Mouse (Mus musculus) CD4-positive, CD25-positive, alpha-beta regulatory T cell, adult 4 months (primary cell): ENCODE measurements around the gene Dner. TPM values are rescaled to one million over a fixed set of nuclear protein-coding genes. Genes with fewer than 3 reads are reported as not detected.
"Not testable (repeated sequence)": the region's sequence is repeated elsewhere in the genome, so short reads cannot be mapped to it uniquely, and the experiment has no call there.

Experiments
- ATAC-seq: one replicate; pipeline ENCODE4 v1.8.0; 2017
- polyA plus RNA-seq, 2 experiments: library from polyadenylated mRNA; unstranded; fragments of 100-300 nt; shearing (Covaris generic); gene quantifications; one replicate each; pipeline ENCODE4 v1.2.1; 2017

Gene Dner
- polyA plus RNA-seq, 2 experiments from 2014 or later, result not detected

DNA sequence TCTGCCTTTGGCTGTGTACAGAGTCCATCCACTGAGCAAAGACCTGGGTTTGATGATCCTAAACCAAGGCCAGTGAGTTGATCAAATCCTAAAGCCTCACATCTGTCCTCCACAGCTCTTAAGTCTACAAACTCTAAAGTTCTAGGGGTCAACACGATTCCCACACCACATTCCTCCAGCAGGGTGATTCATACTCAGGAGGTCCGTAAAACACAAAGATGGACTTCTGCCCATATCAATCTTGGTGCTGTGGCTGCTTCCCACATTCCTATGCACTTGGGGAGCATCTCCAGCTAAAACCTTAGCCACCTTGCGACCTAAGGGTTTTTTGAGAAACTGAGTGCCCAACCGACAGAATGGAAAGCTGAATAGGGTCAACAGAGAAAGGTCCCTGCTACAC, 305.1 kb downstream of the Dner start:
- no peak for ATAC-seq

DNA sequence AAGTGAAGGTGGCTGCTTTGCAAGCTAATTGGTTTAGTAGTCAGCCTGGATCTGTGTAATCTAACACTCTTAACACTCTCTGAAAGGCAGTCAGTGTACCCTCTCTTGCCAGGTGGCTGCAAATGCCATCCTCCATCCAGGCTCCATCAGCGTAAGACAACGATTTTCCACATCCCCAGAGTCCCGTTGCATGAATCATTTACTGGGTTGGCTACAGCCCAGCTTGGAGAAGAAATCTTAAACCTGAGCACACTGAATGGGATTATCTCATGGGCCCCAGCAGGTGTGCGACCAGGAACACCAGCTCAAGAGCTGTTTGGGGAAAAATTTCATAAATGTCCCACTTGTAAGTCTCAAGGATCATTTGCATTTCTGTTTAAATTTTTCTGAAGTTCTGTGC, 308.4 kb downstream of the Dner start:
- ATAC-seq, result no peak

DNA sequence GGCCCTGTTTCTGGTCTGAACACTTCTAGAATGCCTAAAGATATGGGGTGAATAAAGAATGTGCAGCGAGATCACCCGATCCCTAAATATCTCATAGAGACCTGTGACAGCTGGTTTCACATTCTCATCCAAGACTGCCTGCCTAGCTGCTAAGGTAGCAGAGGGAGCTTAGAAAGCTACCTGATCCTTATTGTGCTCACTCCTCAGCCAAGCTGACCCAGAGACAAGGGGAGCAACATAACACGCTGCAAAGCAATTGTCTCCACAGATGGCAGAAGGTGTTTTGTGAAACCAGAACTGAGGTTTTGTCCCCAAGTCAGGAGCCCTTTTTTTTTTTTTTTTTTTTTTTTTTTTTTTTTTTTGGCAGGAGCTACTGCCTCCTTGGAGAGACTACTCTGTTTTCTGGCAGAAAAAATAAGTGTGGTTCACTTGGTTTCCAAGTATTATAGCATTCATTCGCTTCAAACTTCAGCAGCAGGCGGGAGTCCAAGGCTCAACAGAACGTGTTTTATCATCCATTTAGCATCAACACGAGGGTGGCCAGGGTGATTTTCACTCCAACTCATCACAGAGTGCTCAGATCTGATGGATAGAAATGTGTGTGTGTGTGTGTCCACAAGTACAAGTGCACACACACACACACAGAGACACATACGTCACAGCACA, 309.4 kb downstream of the Dner start:
- no peak for ATAC-seq

DNA sequence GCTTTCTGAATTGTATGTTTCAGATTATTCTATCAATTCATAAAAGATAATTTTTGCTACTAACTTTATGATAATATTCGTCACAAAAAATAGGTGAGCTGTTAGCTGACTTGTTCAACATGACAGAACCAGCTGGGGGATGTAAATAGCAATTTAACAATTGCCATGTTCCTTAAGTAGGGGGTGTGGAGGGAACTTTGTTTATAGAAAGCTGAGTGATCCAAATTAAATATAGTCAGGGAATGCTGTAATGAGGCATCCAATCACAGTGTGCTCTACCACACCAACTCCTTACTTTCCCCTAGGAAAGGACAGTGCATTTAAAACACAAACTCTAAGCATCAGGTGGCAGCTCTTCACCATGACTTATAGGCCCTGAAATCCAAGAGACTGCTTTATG, 313.3 kb downstream of the Dner start:
- no peak for ATAC-seq

DNA sequence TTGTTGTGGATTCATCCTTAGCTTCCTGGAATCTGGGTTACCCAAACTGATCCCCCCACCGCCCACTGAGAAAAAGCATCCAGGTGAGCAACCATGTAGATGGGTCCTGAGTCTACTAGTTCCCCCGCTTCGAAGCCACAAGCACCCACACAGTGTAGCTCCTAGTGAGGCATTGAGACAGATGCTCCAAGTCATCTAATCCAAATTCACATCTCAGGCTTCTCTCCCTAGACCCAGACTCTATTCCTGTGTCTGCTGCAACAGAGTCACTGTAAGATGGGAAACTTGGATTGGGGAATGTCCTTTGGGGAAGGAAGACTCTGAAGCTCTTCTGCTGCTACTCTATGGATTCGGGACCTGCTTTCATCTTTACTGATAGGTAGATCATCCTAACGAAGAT, 314.0 kb downstream of the Dner start:
- no peak for ATAC-seq

DNA sequence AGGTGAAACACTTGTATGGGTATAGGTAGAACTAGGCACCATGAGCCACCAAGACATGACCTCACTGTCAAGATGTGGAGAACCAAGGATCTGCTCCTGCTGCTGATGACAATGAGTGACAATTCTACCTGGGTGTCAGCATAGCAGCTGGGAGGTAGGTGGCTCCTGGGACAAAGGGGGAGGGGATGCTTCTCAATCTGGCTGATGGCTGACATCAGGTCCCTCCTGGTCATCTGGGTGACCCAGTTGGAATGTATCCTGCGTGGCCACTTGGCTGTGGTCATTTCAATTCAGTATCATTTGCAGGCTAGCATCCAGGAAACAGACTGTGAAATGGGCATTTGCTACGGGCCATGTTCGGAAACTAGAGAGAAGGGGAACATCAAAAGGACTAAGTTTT, 315.1 kb downstream of the Dner start:
- no peak for ATAC-seq

DNA sequence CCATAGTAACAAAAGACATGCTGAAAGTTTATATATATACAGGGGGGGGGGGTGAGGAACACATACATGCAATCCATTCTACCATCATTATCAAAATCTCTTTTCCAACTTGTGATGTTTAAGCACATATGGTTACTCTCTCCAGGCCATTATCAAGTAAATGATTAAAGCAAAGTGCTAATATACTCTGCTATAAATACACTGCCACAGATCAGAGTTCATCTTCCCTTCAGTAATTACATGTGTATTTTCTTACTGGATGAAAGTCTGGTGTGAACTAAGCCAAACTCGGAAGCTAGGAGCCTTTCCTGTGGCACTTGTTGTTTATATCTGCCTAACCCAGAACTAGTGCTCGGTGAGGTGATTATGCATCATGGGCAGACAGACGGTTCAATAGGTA, 328.3 kb downstream of the Dner start:
- ATAC-seq, result no peak

DNA sequence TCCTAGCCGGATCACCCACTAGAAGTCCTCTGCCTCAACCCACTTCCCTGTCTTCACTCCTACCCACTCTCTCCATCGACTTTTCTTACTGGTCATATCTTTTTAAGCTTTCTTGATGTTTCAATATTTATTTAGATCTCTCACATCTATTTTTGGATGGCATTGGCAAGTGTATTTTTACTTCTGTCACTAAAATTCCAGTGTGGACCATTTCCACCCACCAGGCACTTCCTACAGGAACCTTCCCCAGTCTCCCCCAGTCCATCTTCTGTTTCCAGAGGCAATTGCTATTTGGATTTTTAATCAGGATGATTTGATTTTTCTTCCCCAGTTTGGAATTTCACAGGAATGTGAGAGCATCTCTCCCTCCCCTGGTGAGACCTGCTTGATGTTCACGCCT, 329.5 kb downstream of the Dner start:
- ATAC-seq, result no peak

DNA sequence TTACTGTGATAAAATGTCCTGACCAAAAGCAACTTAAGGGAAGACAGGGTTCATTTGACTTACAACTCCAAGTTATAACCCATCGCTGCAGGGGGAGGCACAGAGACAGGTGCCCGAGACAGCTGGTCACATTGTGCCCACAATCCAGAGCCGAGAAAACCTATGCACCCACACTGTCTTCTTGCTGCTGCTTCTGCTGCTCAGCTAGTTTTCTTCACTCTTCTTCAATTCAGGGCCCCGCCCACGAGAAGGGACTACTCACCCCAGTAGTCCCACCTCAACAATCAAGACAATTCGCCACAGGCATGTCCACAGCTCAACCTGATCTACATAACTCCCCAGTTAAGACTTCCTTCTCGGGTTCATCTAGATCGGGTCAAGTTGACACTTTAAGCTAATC, 332.1 kb downstream of the Dner start, which contains the start of gene Pid1:
Pid1 (minus strand) TSS at position 214 of the 400 bp plus-strand sequence.
- ATAC-seq, result no peak

DNA sequence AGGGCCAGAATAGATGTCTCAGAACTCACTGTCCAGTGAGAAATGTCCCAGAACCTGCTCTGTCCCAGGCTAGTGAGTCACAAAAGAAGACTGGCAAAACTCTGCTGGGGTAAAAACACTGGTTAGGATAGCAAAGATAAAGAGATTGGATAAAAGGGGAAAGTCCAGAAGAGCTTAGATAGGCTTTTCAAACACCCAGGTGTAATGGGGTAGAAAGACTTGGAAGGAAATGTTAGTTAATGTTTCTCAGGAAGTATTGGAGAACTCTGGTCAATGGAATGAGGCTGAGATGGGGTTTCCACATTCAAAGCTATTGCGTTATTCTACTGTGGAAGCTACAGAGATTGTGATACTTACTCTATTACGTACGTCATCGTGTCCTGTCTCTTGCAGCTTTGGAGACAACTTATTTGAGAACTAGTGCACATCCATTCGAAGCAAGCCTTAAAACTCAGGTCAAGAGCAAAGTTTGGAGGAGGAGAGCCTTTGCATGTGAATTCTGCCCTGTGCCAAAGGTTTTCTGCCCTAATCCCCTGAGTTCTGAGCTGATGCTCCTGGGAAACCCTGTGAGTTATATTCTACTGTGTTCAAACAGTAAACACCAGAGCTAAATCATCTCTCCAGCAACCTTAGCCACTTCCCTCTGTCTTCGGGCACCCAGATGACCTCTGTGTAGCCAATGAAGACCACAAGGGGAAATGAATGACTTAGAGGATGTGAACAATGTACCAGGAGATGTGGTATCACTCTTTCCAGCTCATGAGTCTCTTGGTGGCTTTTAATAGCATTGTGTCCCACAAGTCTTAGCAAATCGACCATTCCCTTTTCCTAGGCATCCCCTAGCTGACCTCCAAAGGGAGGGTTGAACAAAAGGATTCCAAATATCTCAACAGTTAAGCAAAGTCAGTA, 333.1 kb downstream of the Dner start:
- no peak for ATAC-seq

DNA sequence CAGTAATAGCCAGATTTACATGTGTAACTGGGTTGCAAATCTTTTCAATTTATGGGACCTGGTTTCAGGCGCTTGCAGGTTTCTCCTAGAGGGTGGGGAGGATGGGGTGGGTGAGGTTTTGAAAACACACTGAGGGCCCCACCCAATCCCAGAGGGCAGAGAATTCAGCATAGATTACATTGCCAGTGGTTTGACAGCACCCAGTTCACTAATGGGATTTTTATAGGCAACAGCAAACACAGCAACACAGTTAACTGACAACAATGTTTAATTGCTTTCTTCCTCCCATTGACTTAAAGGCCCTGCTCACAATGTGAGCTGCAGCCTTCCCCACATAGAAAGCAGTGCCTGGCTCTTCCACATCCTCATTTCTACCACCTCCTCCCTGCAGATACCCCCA, 333.8 kb downstream of the Dner start:
- no peak for ATAC-seq

DNA sequence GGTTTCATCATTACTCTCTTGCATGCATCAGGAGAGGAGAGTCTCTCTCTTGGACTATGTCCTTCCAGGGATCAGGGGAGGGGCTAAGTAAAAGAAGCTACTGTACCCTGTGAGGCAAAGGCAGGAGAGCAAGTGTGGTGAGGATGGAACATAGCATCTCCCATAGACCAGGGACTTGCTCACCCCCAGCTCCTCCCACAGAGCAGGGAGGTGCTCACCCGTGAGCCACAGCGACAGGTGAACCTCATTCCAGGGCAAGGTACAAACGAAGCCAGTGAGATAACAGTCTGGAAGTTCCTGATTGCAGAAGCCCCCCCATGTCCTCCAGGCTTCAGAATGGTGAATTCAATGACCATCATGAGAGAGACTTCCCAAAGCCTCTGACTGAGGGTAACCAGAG, 334.6 kb downstream of the Dner start:
- no peak for ATAC-seq

DNA sequence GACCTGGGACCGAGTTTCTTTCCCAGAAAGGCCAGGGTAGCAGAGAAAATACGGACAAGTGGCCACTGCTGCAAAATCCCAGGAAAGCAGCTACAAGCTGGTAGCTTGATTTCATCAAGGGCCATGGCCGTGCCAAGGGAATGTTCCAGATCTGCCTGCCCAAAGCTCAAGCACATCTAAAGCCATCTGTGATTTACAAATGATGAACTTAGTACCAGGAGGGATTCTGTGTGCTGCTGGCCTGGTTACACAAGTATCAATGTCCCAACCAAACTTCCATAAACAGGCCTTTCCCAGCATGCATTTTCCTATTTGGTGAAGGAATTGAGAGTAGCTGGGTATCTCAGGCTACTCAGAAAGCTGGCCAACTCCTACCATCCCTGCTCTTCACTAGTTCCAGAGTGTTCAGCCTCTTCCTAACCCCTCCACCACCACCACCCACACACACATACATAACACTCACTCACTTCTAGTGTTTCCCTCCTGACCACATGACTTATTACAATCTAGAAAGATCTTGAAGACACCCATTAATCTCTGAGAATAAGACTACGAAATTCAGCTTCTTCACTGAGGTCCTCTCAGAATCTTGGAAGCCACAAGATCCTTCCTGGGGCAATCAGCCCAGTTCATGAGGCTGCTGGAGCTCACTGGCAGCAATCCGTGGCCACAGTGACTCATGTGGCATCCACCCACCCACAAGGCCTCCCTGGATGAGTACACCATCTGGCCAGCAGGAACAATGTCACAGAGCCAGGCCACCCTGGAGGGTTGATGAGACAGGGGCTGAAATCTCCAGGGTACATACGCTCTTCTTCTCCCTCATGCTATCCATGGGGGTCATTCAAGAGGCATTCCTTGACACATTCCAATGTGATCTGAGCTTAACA, 336.2 kb downstream of the Dner start:
- no peak for ATAC-seq

DNA sequence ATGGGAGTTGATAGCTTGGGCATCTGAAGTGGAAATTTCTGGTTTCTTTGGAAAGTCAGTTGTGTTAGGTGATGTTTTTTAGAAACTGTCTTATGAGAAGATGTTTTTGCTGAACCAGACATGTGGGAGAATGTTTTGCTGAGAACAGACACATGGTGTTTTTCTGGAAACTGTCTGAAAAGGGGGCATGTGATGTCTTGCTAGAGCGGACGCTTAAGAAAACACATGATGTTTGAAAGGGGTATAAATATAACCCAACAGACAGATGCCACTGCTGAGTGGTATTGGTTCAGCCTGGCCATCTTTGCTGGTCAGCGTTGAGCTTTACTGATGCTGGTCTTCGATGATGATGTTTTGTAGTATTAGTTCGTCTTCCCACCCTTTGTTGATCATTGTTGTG, 338.8 kb downstream of the Dner start:
- no peak for ATAC-seq

DNA sequence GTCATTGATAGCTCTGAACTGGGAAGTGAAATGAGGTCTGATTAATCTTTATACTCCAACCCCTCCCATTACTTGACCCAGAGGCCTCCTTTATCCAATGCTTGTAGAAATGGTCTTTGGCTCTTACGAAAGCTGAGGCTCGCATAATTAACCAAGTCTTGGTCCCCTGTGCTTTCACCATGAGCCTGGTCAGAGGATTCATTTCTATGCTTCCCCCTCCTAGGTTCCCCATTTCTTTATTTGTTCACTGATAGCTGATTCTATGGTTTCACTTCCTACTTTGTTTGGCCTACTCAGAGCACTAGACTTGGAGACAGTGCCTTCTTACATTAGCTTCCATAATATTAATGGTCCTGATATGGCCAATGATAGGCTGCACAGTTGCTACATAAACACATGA, 345.8 kb downstream of the Dner start:
- ATAC-seq, result no peak

DNA sequence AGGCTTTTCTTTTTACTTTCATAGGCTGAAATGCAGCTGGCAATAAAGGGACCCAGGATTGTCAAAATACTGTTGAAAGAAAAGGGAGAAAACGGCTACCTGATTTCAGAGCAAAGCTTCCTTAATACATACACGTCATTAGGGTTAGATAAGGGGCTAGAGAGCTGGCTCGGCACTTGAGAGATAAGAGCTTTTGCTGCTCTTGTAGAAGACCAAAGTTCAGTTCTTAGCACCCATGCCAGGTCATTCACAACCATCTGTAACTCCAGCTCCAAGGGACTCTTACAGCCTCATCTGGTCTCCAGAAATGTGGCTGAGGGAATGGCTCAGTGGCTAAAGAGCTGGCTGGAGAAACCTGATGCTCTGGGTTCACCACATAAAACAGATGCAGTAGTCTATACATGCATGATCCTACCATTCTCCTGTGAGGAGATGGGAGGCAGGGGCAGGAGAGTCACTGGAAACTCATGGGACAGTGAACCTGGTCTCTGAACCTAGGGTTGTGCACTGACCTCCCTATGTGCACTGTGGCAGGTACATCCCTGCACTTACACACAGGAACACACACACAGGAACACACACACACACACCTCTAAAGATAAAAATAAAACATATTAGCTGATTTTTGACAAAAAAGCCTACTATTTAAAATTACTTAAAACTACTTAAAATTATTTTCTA, 348.1 kb downstream of the Dner start:
- no peak for ATAC-seq

DNA sequence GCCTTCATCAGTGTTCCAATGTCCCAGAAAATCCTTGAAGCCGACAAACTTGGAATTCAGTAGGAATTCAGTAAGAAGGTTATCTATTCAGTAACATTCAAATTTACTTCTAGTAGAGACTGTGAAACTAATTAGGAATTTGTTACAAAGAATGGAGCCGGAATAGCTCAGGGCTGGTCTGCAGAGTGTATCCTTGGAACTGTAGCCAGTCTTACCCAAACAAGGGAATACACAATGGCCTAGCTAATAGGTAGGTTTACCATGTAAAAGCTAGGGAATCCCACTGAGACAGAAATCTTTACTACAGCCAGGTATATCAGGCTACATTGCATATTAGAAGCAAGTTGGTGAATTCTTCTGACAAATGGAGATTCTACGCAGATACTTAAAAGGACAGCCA, 363.2 kb downstream of the Dner start:
- not testable (repeated sequence) for ATAC-seq

DNA sequence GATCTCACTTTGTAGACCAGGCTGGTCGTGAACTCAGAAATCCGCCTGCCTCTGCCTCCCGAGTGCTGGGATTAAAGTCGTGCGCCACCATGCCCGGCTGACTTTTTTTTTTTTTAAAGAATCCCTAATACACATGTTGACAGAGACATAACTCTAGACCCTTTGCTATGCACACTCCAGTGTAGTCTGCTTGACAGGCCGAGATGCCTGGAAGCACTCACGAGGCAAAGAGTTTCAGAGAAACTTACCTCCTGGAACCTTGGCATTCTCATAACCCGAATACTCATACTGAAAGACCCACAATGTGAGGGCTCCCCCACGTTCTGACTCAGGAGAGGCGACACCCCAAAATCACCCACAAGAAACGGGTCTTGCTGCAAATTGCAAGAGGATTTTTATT, 364.2 kb downstream of the Dner start:
- not testable (repeated sequence) for ATAC-seq

DNA sequence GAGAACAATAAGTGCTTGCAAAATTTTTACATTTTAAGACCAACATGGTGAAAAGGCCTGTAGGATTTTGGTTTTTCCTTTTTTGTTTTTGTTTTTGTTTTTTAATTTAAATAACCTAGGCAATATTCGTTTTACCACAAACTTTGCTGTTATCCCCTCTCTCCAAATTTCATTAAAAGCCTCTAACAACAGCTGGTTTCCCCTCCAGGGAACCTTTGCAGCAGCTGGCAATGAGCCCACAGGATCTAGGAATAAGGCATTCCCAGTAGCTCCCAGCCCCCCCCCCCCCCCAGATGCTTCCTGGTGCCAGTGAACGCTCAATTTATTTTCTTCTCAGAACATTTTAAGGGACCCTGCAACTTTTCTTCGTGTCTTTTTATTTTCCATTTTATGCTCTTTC, 370.7 kb downstream of the Dner start:
- ATAC-seq, result no peak

DNA sequence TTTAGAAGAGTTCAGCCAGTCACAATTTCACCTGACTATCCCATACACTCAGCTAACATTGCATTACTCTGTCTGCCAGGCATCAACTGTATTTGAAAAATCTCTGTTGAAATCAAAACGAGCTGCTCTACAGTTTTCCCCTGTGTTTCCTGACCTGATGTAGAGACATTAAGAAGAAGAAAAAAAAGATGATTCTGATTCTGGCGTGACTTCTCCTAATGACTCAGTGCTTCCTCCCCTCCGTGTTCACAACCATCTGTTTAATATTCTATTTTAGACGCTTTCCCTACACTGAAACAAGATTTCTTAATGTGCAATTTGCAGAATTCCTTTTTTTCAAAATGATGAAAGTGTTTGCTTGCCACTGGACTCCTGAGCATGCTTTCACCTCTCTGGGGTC, 374.7 kb downstream of the Dner start:
- ATAC-seq, result no peak
